Mouse (Mus musculus): ENCODE results near the gene Scgb1b7. TPM values are rescaled to one million over a fixed set of nuclear protein-coding genes. Genes with fewer than 3 reads are reported as not detected.
"Not testable (repeated sequence)": the region's sequence is repeated elsewhere in the genome, so short reads cannot be mapped to it uniquely, and the experiment has no call there.

Scgb1b7 gene
- not detected for total RNA-seq (2021)

- not testable (repeated sequence) for DNase-seq
Measured at GRCm38 (mm10) chr7:31712365-31712764, at the start of gene Scgb1b7. TSS of gene Scgb1b7 (plus strand) at chr7:31712665.

- not testable (repeated sequence) for DNase-seq
Measured at GRCm38 (mm10) chr7:31705657-31706056, 6.8 kb upstream of the Scgb1b7 start, which contains the start of gene Scgb2b7. TSS of gene Scgb2b7 (minus strand) at chr7:31705757.

Other genes starting within 250 kb of the Scgb1b7 start
- gene Scgb2b7, start 6.9 kb upstream of the Scgb1b7 start, total RNA-seq (2021): not detected